Mouse (Mus musculus) liver, adult (tissue): ENCODE measurements at regions not wholly inside any gene's neighbourhood (a gene's known extent, or its start where the extent isn't known, plus 50 kb on each side); places are given as distances from the start of the nearest gene placed in this dataset.

Experiments
- GATA4 ChIP-seq: IDR thresholded peaks from 2 replicates; pipeline ENCODE4 v1.6.1; 2014; ENCODE audit warnings: mild to moderate bottlenecking, low read length; ENCODE audit not compliant: insufficient replicate concordance

GRCm38 (mm10) chr14:105377035-105377621 is 118.8 kb downstream of the Ndfip2 start:
- TF ChIP-seq GATA4 = no peak

DNA sequence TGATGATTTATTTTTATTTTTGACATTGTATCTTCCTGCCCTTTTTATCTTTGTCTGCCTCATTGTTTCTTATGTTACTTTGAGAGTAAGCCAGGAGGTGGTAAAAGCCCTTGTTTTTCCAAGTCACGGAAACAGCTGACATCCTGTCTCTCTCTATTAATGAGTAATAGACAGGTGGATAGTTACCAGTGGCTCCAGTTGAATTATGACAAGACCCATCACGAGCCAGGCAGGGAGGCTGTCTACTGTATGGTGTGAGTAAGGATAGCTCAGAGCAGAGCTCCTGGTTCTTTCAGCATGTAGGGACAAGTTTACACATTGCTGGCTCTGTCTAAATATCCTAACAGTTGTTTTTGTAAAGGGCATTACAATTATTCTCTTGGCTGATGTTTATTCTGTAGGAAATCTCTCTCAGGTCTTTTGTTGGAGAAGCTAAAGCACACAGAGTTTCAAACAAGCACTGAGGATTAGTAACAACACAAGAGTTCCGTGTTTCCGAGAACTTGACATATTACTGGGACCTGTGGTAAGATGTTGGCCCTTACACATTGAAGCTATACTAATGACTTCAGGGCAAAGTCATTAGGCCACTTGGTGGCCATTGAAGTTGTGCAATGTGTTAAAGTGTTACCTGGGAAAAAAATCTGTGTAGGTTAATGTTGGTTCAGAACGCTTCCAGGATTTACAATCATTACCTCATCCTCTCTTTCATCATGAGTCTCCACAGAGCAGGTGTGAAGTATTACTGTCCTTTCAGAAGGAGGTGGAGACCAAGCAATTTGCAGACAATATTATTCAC is 111.5 kb downstream of the Ndfip2 start:
- no peak for TF ChIP-seq GATA4

DNA sequence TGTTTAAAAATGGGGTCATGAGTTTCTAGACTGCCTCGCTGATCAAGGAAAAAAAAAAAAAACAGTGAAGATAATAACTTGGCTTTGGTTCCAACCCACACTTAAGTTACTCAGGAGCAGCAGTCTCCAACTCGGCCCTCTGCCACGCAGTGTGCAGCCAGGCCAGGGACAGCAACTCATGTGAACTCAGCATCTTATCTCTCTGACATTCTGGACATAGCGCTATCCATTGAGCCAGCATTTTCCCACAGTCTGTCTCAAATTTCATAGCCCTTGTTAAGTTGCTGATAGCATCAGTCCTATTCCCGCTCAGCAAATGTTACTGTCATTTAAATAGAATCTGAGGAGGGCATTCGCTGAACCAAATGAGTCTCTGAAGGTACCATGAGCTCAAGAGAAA is 102.2 kb downstream of the Ndfip2 start:
- TF ChIP-seq GATA4 = peak; percentile 94

DNA sequence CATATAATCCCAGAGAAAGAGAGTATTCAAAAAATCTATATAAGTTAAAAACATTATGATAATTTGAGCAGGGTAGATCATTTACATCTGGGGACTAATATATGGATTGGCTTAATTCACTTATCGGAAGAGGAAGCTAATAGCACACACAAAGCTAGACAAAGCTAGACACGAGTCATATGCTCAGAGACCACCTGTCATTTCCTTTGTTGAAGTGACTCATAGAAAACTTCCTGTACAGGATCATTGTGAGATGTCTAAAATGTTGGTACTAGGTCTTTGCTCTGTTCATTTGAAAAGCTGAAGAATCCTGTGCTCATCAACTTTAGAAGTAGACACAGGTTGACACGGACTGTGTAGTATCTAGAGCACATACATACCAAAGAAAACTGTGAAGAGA is 101.5 kb downstream of the Ndfip2 start:
- no peak for TF ChIP-seq GATA4
